Mouse (Mus musculus): ENCODE results near the gene Sept9.

Sept9 gene

GRCm38 (mm10) chr11:117246981-117247431 is 47.5 kb downstream of the Sept9 start:
- peak; percentile 59 to 67 for DNase-seq

DNA sequence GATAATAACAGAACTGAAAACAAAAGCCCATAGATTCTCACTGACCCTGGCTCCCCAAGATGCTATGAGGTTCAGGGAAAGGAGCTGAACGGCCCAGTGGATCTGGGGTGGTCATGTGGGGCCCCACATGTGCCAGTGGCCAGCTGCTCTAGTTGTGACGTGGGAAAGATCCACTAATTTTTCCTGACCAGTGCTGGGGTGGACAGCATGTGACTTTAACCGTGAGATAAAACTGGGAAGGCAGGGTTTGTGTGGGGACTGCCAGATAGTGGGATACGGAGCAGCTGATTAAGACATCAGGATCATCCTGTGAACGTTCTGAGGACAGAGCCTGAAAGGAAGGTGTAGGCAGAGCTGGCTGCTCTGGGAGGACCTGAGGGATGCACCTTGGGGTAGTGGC is 48.1 kb downstream of the Sept9 start:
- DNase-seq, result no peak

GRCm38 (mm10) chr11:117248734-117249248 is 49.3 kb downstream of the Sept9 start:
- DNase-seq, result no peak

GRCm38 (mm10) chr11:117249282-117249984 is 50.0 kb downstream of the Sept9 start:
- no peak for DNase-seq

DNA sequence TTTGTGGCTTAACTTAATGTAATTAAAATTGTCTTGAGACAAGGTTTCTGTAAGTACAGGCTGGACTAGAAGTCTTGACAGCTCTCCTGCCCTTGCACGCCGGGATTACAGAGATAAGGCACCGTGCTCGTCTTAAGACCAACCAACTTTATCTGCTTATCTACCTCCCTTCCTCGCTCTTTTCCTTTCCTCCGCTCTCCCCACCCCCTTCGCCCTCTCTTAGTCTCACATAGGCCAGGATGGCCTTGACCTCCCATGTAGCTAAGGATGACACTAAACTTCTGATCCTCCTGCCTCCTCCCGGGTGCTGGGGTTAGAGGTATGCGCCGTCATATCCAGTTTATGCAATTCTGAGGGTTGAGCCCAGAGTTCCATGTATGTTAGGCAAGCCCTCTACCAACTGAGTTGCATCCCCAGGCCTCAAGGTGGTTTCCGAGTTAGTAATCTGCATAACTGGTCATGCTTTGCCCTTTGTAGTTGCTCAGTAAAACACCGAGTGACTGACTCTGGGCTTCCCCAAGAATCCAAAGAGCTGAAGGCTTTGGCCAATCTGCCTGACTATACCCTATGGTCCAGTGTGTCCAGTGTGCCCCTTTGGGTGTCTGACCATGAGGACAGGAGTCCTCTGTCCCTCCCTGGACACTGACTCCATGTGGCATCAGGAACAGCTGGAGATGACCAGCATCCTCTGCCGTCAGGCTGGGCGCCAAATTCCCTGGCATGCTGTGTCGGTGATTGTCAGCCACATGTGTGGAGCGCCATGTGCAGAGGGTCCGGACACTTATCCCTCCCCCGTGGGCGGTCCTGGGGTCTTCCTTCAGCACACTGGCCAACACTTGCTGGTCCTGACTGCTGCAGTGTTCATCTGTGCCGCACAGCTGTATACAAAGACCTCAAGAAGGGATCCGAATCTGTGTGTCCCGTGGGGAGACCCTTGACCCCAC is 50.8 kb downstream of the Sept9 start:
- DNase-seq, result no peak

- DNase-seq, result no peak
These were observed 52.3 kb downstream of the Sept9 start for GRCm38 (mm10) chr11:117251755-117252154.

- DNase-seq, result no peak
These were observed 53.4 kb downstream of the Sept9 start for GRCm38 (mm10) chr11:117252846-117253245.

- DNase-seq, result peak in 1 of 2 experiments; percentile 57
These were observed 55.0 kb downstream of the Sept9 start for GRCm38 (mm10) chr11:117254161-117255107.

DNA sequence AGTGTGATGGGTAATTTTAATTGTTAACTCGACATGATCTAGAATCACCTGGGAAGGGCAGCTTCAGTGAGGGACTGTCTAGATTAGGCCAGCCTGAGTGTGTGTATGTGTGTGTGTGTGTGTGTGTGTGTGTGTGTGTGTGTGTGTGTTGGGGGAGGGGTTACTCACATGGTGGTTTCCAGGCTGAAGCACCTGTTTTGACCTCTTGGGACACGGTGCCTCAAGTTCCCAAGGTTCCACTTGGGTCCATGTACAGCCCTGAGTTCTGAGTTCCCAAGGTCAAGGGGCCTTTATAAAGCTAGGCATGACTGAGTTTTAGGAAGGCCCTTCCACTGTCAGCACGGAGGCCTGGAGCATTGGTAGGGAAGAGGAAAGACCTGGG is 55.6 kb downstream of the Sept9 start:
- no peak for DNase-seq

- peak in 1 of 2 experiments; percentile 61 for DNase-seq
These were observed 56.6 kb downstream of the Sept9 start for GRCm38 (mm10) chr11:117256088-117256487.

- no peak for DNase-seq
These were observed 57.4 kb downstream of the Sept9 start for GRCm38 (mm10) chr11:117256840-117257239.

- DNase-seq, result no peak
These were observed 57.8 kb downstream of the Sept9 start for GRCm38 (mm10) chr11:117257266-117257665.

DNA sequence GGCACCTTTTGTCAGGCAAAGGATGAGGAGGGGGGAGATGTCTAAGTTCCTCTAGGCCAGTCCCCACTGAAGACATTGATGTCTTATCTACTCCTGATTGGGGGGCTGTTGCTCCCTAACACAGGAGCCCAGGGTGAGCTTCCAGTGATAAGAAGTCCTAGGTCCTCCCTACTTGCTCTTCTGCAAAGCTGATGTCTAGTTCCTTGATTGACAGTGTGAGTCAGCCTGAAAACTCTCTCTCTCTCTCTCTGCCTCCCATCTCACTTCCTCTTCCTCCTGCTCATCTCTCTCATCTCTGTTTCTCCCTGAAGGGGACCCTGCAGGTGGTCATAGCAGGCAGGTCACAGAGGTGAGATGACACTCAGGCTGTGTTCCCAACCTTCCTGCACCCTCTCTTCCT is 58.4 kb downstream of the Sept9 start:
- DNase-seq, result no peak

DNA sequence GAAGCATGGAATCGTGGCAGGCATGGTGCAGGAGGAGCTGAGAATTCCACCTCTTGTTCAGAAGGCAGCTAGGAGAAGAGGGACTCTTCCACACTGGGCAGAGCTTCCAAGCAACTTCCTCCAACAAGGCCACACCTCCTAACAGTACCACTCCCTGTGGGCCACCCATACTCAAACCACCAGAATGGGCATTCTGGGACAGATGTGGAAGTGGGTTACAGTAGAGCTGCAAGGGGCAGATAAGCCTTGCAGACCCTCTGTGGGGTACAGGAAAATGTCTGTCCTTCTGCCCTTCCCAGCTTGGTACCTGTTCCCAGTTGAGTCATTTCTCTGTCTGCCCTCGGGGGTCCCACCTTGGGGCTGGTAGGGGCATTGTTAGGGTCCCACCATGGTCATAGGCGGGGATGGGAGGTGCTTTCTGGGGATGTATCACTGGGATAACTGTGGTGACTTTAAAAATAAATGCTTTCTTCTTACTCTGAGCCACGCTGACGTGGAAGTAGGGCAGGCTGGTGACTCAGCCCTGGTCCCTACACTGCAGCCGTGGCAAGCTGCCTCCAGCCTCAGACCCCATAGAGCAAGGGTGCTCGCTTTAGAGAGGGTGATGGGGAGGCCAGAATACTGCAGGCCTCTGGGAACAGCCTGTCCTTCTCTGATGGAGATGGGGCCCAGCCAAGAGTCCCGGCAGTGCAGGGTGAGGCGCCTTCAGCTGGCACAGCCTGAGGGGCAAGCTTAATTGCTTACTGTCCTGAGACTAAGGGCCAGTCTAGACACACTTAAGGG is 59.9 kb downstream of the Sept9 start:
- peak in 1 of 2 experiments; percentile 58 for DNase-seq

- no peak for DNase-seq
These were observed 61.2 kb downstream of the Sept9 start for GRCm38 (mm10) chr11:117260631-117261030.

GRCm38 (mm10) chr11:117263096-117263808 is 63.8 kb downstream of the Sept9 start:
- peak in 1 of 2 experiments; percentile 51 for DNase-seq

DNA sequence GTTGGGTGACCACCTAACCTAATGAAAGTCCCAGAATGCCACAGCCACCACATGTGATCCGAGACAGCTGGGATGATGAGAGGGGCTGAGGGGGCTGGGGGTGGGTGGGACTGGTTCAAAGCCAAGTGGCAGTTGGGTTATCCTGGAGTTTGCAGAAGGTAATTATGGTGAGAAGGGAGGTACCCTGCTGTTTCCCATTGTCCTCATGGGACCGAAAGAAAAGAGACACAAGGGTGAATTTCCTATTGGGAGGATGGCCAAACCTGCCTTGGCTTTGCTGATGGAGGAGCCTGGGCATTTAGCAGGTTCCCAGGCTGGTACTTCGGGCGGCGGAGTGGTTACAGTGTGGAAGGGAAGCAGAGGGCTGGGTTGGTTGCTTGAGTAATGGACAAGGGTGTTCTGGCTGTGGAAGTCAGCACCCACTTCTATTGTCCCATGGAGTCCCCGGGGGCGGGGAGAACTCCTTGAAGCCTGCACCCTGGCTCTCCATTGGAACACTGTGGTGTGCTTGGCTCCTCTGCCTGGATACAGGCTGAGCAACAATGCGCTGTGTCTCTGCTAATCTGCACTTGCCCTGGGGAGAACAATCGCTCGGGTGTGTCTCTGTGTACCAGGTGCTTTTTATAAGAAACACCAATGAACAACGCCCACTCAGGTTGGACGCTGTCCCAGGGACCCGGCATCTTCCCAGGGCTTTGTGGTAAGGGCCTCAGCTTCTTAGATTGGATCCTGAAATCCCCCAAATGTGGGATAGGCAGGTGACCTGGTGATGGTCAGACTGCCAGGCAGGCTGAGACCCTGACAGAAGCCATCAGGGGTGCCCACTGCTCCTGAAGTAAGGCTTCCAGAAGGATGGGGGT is 64.9 kb downstream of the Sept9 start:
- peak; percentile 43 to 57 for DNase-seq

DNA sequence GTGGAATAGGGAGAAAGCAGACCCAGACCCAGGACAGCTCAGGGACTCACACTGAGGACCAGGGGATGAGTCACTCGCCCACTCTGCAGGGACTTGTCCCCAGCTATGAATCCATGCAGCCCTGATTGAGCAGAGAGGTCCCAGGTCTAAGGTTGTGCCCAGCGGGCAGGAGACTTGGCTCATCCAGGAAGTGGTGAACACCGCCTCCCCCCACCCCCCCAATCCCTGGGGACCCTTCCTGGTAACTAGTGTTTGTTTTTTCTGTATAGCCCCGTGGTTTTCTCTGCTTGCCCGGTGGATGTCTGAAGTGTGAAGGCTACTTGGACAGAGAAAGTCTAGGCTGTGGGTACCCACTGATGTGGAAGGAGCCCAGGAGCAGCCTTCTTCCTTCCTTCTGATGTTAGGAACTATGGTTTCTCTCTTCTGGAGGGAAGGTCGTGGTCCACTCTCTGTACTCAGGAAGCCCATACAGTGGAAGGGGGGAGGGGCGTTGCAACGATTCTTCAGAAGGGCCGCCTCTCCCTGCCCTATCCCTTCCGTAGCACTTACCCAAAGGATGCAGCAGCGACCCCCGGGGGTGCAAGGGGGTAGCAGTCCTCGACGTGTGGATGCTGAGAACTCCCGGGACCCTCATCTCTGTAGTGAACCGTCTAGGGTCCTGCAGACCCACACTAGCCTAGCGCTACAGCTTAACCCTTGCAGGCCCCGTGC is 66.0 kb downstream of the Sept9 start:
- DNase-seq, result peak; percentile 80 to 87
